Mouse (Mus musculus) A20 (cell line): ENCODE data around the gene Xxylt1.

Experiments
- DNase-seq: peaks from one replicate; pipeline ENCODE4 v3.0.0-alpha.2; 2011; ENCODE audit warnings: low read depth, low spot score

Gene Xxylt1

DNA sequence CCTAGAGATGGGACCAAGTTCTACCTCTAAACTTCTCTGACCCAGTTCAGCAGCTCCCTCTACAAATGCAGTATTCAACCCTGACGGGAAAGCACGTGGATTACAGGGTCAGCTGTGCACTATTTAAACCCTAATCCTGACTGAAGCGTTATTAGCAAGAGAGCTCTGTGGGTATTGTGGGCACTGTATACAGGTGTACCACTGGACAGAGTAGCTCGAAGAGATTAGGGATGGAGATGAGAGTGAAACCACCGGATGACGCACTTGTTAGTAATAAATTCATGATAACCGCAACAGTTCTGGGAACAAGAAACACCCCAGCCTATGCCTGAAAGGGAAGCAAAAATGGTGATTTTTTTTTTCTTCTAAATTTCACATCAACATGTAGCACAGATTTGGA lies 57.0 kb downstream of the Xxylt1 start:
- no peak for DNase-seq

DNA sequence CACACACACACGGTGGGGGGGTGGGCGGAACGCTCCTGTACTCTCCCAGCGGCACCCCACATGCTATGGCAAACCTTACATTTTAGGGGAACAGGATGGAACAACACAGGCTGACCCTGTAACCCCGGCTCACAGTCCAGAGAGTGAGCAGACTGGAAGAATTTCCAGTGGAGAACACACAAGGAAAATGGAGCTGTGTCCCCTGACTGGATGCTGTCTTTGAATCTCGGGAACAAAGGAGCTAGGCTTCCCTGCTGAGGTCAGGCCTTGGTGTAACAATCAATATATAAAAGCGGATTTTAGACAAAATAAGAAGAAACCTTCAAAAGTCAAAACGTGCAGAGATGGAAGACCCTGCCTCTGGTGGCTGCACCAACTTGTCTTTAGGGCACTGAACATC lies 57.4 kb downstream of the Xxylt1 start:
- DNase-seq, result no peak

DNA sequence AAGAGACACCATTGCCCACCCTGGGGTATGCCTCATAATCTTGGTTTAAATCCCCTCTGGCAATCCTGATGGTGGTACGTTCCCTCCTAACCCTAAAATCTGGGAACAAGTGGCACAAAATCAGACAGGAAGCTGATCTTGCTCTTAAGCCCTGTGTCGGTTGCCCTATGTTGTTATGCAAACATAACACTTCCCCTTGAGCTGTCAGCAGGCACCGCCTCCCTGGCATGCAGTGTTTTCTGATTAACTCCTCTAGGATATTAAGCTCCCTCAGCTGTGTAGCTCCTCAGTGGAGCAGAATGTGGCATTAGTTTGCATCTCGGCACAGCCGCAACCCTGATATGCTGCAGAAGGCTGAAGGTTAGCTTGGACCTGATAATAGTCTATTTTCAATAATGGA lies 58.9 kb downstream of the Xxylt1 start:
- no peak for DNase-seq

DNA sequence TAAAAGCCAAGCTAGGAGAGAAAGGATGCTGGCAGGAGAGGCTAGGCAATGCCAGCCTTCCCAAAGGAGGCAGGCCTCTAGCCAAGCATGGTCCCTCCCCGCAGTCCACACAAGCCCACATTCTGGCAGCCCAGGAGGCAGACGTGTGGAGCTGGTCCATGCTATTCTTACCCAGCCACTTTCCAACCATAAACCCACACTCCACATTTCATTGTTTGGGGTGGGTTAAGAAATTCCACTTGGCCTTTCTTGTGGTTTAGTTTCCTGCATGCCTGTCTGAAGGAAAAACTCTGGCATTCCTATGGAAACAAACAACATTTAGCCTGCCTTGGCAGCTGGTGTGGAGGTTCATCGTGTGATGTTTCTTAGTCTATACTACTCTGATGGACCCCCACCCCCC lies 61.7 kb downstream of the Xxylt1 start:
- DNase-seq, result no peak

DNA sequence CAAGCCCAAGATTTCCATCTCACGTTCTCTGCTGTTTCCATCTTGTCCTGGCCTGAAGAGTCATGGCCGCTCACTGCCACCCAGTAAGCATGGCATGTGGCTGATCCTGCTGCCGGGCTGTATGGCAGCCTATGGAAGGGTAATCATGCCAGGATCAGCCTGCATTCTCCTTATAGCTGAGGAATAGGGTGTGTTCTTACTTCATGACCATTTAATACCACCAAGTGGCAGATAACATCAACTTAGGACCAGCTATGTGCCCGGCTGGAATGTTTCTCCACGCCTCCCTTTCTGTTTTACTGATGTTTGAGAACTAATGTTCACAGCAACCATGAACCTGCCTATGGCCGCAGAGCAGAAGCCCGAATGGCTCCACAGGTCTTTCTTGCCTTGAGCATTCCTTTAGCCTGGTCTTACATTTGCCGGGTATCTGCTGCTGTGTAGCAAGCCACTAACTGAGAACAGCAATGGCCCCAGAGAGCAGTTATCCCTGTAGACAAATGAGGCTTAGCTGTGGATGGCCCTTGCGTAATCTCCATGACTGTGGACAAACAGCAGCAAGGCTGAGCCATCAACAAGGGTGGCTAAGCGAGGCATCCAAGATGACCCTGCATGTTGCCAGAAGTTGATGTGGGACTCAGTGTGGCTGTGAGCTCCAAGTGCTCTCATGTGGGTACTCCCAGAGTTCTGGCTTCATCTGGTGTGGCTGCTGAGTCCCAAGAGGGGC lies 63.4 kb downstream of the Xxylt1 start:
- DNase-seq, result no peak

DNA sequence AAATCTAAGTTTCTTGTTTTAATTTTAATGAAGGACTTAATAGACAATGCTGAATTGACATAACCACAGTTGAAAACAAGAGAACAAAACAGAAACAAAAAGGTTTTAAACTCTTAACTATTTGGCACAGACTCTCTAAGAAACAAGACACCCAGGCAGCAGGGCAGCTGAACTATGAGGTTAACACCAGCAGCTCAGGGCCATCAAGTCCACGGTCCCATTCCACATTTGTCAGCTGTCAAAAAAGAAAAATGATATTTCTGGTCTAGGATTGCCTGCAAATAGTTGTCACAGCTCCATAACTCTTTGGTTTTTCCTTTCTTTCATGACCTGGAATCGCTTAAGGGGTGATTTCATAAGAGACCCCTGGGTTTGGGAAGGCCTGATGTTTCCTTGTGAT lies 64.6 kb downstream of the Xxylt1 start:
- no peak for DNase-seq

DNA sequence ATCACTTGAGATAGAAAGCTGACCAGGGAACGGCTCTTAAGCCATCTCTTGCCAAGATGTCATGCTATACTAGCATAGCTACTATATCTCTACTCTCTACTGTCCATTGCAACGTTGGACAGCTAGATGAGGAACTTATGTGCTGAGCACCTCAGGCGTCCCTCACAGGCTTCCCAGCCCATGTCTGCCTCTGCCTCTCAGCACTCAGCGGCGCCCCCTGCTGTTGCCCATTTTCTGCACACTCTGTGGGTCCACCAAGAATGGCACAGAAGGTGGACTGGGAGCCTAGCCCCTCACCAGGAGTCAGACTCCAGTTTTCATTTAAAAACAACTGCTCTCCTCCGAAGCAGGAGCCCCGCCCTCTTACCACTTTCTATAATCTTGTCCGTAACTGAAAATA lies 65.1 kb downstream of the Xxylt1 start:
- peak; percentile 62 for DNase-seq

DNA sequence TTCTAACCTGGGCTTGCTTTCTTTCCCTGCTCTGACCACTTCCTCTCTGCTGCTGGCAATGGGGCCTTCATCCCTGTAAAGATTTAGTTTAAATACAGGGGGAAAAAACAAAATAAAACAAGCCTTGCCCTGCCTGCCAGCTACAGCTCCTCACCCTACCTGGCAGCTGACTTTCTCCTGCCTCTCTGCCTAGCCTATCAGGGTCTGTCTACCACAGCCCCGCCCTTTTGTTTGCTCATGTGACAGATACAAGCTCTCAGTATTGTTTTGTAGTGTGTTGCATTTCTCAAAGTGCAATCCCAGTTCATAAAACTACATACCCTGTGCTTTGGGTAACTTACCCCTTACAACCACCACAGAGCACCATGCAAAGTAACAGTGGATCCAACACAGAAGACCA lies 66.0 kb downstream of the Xxylt1 start:
- no peak for DNase-seq

DNA sequence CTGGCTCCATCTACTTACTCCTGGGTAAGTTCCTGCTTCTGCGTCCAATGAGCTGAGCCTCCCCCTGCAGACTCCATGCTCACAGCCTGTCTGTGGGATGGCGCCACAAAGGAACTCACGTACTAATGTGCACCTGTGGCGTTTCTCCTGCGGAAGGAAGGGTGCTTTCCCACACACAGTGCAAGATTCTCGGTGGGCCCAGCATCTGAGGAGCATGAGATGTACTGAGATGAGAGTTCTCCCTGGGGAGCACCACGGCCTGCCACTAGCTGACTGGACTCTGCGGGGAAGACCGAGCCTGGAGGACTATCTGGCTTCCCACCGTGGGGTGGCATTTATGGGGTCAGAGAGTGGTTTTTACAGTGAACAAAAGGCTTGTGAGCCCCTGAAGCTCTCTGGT lies 69.0 kb downstream of the Xxylt1 start:
- DNase-seq, result no peak

DNA sequence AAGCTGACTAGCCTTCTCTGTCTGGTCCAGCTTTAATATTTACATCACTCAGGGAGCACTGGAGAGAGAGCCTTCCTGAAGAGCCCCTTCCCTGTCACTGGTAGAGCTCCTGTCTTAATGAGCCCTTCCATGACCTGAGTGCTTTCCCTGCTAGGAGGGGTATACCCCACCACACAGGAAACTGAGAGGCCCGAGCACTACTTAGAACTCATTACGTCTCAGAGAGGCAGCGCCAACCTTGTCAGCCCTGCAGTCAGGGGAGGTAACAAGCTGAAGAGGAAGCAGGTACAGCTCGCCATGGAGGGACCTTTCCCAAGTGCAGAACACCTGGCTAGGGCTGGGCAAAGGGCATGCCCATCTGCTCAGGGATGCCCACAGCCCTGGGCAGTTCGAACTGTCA lies 70.8 kb downstream of the Xxylt1 start:
- peak; percentile 35 for DNase-seq

DNA sequence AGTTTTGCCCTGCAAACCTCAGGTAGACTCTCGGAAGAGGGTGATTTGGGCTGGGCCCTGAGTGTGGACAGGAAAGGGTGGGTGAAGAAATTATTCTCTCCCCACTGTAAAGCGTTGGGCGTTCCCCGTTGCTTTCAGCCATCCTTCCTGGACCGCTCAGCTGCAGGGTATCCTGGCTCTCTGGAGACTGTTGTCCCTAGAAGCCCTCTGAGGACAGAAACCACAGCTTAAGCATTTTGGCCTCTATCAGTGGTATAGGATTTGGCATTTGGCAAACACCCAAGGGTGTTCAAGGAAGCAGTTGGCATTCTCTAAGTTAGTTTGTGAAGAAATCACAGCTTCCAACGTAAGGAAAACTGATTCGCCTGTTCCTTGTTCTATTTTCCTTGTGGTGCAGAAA lies 72.9 kb downstream of the Xxylt1 start:
- no peak for DNase-seq

DNA sequence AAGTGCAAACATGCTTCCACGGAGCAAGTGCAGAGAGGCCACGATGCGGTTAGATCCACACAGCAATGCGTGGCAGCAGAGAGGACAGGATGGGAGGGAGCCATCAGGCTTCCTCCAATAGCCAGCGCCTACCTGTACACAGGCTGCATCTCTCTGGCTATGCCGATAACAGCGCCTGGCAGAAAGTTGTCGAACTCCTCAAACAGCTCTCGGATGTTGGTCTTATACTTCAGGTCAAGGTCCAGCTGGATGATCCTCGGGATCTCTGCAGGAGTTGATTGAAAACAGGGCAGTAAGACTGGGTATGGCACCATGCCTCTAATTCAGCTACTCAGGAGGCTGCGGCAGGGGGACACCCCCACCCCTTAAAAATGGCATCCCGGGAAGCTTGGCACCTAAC lies 73.7 kb downstream of the Xxylt1 start:
- no peak for DNase-seq

DNA sequence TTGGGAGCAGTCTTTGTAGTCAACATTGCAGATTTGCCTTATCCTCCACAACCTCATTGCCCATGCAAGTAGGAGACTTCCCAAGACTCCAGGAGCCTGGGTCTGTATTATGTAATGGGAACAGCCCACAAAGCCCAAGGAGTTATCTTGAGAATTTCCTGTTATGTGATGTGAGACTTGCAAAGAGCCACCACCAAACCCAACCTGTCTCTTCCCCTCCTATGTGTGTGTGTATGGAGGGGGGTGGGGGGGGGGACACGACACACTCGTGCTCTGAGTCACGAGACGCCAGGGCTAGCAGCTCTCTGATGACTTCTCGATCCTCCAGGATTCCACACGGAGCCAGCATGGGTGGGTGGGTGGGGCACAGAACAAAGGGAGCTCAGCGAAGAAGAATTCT lies 75.5 kb downstream of the Xxylt1 start:
- DNase-seq, result no peak

DNA sequence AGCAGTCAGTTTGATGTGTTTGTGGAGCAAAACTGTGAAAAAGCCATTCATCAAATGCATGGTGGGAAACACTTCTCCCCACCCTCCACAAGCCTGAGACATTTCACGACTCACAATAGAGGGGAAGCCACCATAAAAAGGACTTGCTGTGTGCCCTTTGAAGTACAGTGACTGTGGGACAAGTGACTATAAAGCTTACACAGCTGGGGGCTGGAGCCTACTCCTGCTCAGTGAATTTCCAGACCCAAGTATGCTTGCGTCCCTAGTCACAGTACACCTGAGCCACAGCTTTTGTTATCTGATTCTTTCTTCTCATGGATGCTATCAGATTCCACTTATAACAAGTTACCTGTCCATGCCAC lies 76.9 kb downstream of the Xxylt1 start:
- DNase-seq, result no peak

DNA sequence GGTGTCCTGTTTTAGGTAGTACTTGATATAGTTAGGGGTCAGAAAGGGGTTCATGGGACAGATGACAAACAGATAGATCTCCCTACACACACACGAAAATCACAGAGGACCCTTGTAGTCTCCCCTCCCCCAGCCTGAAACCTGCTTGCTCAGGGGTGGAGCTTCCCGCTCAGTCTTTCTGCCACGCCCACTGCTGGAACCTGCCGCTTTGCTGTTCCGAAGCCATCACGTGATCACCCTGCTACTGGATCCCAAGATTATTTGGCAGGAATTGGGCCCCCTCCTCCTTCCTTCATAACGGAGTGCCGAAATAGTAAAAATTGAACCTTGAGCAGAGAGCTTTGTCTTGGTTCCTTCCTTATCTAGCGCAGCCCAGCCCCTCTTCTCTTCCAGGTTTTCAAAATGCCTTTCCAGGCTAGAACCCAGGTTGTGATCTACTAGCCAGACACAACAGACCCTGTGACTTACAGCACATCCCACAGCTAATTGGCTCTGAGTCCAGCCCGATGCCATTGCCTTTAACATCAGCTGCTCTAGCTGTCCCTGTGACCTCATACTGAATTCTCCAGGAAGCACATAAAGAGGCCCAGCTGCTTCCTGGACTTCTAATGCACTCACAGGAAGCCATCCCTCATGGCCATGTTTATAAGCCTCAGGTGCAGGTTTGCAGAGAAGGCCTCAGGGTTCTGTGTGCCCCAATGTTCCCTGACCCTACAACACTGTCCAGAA lies 77.5 kb downstream of the Xxylt1 start:
- DNase-seq, result peak; percentile 58

DNA sequence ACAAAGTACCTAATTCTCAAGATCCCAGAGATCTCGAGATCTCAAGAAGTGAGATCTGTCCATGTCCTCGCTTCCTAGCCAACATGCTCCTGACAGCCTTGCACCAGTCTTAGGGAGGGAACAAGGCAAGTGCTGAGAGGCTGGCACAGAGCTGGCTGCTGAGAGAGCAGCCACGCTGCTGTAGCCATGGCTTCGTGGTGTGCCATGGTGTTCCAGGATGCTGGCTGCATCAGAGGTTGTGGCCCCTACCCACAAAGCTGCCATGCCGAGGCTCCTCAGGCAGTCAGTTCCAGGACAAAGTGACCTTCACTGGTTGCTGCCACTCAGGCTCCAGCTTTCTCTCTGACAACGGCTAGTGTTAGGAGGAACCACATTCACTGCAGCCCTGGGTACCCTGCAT lies 78.3 kb downstream of the Xxylt1 start:
- DNase-seq, result peak; percentile 22

DNA sequence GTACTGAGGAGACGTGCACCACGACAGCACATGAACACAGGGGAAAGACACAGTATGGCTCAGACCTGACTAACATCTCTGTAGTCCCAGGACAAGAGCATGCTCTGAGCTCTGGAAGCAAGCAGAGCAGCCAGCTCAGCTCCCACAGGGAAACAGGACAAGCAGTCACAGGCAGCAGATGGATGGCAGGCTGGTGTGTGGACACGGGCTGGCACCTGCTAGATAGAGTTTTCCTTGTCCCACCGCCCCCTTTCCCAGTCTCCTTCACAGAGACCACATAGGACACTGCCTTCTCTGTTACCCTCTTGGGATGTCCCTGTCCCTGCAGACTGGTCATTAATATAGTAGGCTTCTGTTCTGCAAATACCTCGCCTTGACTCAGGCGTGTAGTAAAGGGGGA lies 79.1 kb downstream of the Xxylt1 start:
- DNase-seq, result no peak

DNA sequence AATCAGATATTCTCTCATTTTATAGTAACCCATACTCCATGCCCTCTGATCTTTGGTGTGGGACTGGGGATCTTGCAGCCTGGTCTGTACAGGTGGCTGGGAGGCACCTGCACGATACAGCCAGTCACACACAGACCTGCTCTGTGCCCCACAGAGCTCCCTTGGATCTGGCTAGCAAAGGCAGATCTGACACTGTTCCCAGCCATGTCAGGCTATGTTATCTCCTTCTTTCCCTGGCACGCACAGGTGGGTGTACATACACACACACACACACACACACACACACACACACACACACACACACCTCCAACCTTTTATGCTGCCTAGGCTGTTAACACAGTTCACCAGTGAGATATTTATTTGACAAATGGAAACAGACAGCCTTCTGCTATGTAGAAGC lies 82.5 kb downstream of the Xxylt1 start:
- DNase-seq, result no peak

DNA sequence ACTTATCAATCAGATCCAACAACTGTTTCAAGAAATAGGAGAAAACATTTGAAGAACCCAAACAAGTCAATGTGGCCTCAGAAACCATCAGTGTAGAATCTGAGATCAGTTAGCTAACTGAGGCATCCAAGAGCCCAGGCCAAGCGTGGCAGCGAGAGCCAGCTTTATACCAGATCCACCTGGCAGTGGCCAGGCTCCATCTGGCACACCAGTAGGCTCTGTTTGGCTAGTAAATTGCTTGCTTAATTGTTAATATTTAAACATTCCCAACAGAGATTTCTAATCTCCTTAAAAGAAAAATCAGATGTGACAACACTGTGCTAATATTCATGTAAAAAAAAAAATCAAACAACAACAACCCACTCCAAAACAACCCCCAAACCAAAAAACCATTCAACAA lies 83.2 kb downstream of the Xxylt1 start:
- DNase-seq, result no peak

DNA sequence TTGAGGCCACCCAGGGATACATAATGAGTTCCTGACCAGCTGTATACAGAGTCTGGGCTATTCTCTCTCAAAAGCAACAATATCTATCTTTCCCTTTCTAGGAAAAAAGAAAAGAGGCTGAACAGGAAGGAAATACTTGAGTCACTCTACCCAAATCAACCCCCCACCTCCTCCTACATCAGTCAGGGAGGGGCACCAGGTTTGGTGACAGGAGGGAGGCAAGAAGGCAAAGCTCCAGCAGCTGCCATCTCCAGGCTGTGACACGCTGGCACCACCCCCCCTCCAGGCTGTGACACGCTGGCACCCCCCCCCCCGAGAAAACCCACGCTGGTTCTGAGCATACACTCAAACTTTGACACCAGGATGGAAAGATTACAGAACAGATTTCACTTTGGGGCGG lies 85.8 kb downstream of the Xxylt1 start:
- DNase-seq, result no peak

DNA sequence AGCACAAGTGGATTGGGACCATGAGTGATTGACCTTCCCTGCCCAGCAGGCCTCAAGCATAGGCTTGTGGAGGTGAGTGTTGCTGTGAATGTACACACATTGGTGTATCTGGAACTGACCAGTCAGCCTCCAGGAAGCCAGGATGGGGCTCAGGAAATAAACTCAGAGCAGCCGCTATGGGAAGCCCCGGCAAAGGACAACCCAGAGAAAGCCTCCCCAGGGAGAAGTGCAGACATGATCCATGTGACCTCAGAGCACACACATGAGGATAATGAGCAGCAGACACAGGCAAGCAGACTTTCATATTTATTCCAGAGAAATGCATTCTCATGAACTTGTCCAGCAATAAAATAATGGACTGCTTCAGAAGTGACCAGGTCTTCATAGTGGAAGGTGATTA lies 86.4 kb downstream of the Xxylt1 start:
- no peak for DNase-seq

DNA sequence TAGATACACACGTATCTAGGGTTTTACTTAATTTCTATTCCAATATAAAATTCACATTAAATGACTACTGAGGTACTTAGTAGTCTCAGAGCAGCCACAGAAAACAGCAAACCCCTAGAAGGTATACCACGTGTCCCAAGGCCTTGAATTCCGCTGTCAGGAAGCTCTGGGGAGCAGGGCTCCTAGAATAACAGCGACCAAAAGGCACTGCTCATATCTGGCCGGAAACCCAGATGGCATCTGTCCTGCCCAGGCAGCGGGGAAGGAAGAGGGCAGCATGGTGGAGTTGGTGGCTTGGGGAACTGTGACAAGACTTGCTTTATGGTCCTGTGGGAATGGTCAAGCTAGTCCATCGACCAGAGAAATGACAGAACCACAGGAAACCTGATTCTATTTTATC lies 86.9 kb downstream of the Xxylt1 start:
- DNase-seq, result no peak

DNA sequence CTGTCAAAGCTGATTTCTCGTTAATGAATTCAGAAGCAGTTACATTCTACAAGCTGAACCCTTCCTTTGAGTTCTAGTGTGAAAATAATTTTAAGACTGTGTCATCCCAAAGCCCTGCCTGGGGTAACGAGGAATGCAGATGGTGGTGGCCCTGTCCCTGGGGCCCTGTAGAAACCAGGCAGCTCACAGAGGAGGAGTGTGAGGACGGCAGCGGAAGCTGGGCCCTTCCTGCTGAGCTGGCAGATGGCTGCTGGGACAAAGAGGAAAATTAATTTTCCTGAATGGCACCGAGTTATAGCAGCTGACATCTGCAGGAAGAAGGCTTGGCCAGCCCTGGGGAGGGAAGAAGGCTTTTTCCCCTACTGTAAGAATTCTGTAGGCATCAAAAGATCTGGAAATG lies 88.7 kb downstream of the Xxylt1 start:
- no peak for DNase-seq

DNA sequence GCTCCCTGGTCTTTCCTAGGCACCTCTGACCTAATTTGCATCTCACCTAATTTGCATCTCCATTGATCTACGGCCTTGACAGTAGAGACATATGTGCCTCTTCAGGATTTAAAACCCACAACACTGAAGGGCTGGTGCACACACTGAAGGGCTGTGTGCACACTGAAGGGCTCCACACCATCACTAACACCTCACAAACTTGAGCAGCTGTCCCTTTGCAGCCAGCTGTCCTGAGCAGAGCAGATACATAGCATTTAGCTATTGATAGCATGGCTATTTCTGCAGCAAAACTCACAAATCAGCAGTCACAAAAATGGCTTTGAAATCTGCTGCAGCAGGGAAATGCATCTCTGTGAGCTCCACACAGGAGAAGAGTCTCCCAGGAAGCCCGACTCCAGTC lies 90.6 kb downstream of the Xxylt1 start:
- peak; percentile 60 for DNase-seq
